19 mouse cellular contexts compared by ENCODE assay signal in genomic region chr8:48038261-48038934, GRCm38 (mm10).
"Had no signal": no experiment of that assay in that cellular context is flagged by ENCODE, and none has a peak within 500 bp of the region (broad histone marks: within the 10 kb centered on the region; RNA-seq: fewer than 3 reads in every experiment).

No protein-coding gene starts in this region.

- H3K9ac ChIP-seq: lung, embryonic 14.5 days; midbrain, embryonic 12.5 days; neural tube, embryonic 13.5 days; neural tube, embryonic 15.5 days had no signal

- H3K36me3 ChIP-seq: midbrain, embryonic 10.5 days; midbrain, embryonic 12.5 days; neural tube, embryonic 13.5 days; neural tube, embryonic 15.5 days had no signal

- H3K27me3 ChIP-seq: neural tube, embryonic 13.5 days; neural tube, embryonic 15.5 days had no signal

- ATAC-seq: midbrain, embryonic 16.5 days had no signal

- H3K4me1 ChIP-seq: midbrain, embryonic 12.5 days; neural tube, embryonic 13.5 days; neural tube, embryonic 15.5 days had no signal

- H3K4me3 ChIP-seq: midbrain, embryonic 10.5 days; midbrain, embryonic 12.5 days; myocyte; neural tube, embryonic 13.5 days; neural tube, embryonic 15.5 days had no signal

- H3K4me2 ChIP-seq: lung, embryonic 14.5 days; midbrain, embryonic 12.5 days; neural tube, embryonic 13.5 days; neural tube, embryonic 15.5 days had no signal

- H3K9me3 ChIP-seq: midbrain, embryonic 10.5 days; midbrain, embryonic 12.5 days; neural tube, embryonic 13.5 days; neural tube, embryonic 15.5 days had no signal

- H3K27ac ChIP-seq: midbrain, embryonic 10.5 days; midbrain, embryonic 12.5 days; neural tube, embryonic 13.5 days; neural tube, embryonic 15.5 days had no signal

- DNase-seq: lung, adult 18-20 months; lung, embryonic 14.5 days; lung, postnatal 10 days; lung, postnatal 4 days; midbrain, embryonic 14.5 days; retina, postnatal 1 day; right cerebral cortex, adult 18-20 months; right cerebral cortex, postnatal 25 days; right cerebral cortex, postnatal 4 days; spleen, adult 18-20 months; thymus, adult 18-20 months; thymus, postnatal 14 days; thymus, postnatal 4 days had no signal
